Mouse (Mus musculus) G1E (cell line): Measurements from ENCODE around the gene Gimd1. TPM values are rescaled to one million over a fixed set of nuclear protein-coding genes. Genes with fewer than 3 reads are reported as not detected.

Experiments
- ATAC-seq: 2 replicates; pipeline ENCODE4 v1.8.0; 2016; ENCODE audit warnings: mild to moderate bottlenecking; ENCODE audit not compliant: insufficient number of reproducible peaks, poor library complexity, low FRiP score, severe bottlenecking; ENCODE audit errors: extremely low read depth
- DNase-seq: peaks from one replicate; pipeline ENCODE4 v3.0.0; 2012; ENCODE audit warnings: low spot score
- H3K27me3 ChIP-seq: 2 replicates; pipeline ENCODE4 v1.6.1; 2012; ENCODE audit warnings: mild to moderate bottlenecking, low read length, inconsistent platforms; ENCODE audit not compliant: insufficient read depth
- H3K36me3 ChIP-seq: replicated peaks from 2 replicates; pipeline ENCODE3; 2012; ENCODE audit warnings: mild to moderate bottlenecking, inconsistent platforms
- H3K4me1 ChIP-seq: 2 replicates; pipeline ENCODE4 v1.6.1; 2012; ENCODE audit warnings: low read depth, low read length, inconsistent platforms, mixed read lengths; ENCODE audit not compliant: insufficient read depth
- H3K4me3 ChIP-seq: 2 replicates; pipeline ENCODE4 v1.5.1; 2012; ENCODE audit warnings: low read depth, mild to moderate bottlenecking, inconsistent platforms, low read length, moderate library complexity, mixed read lengths
- H3K9me3 ChIP-seq: replicated peaks from 2 replicates; pipeline ENCODE4 v1.6.1; 2012; ENCODE audit warnings: inconsistent platforms
- CTCF ChIP-seq: IDR thresholded peaks from 2 replicates; pipeline ENCODE4 v1.5.1; 2012; ENCODE audit warnings: low read depth, low read length, inconsistent platforms, mixed read lengths
- GATA1 ChIP-seq: IDR thresholded peaks from 2 replicates; pipeline ENCODE4 v1.6.1; 2012; ENCODE audit warnings: borderline replicate concordance, low read length, inconsistent platforms, mixed read lengths
- GATA2 ChIP-seq: IDR thresholded peaks from 2 replicates; pipeline ENCODE4 v1.6.1; 2012; ENCODE audit warnings: low read depth, low read length, inconsistent platforms, borderline replicate concordance
- POLR2AphosphoS5 ChIP-seq: IDR thresholded peaks from 2 replicates; pipeline ENCODE4 v1.6.1; 2012; ENCODE audit warnings: low read depth, low read length, inconsistent platforms; ENCODE audit not compliant: insufficient replicate concordance
- TAL1 ChIP-seq: conservative IDR thresholded peaks from 2 replicates; pipeline ENCODE4 v1.6.1; 2012; ENCODE audit warnings: low read depth, low read length, inconsistent platforms, mixed read lengths
- polyA plus RNA-seq: library from polyadenylated mRNA; stranded (reverse); fragments of >175 nt; gene quantifications from 2 replicates; pipeline ENCODE4 v1.2.3, GENCODE M21; 2012
- total RNA-seq, 2 experiments: library from RNA; stranded (forward) in 1 of 2; stranded (reverse) in 1 of 2; fragments of 200-1000 nt in 1 of 2; fragments of >200 nt in 1 of 2; fragmentation: Nextera tagmentation in 1 of 2; gene quantifications; 2 replicates each; pipeline ENCODE4 v1.2.3; 2014 to 2017

Gene Gimd1
- total and polyA plus RNA-seq, 3 experiments, result 0.22 TPM; not detected in 2

DNA sequence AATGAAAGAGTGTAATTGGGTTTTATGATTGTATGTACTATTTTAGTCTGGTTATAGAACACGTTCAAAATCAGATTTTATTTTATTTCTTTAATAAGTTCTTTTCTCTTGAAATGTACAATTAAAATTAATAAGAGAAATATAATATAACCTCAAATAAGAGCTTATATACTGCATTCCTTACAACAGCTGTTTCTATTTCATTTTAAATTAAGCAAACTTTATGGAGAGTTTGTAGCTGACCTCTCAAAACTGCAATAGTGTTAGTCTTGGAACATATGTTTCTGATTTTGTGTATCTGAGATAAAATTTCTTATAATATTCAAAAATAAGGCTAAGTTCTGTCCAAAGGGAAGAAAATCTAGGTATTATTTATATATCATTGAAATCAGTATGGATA, 39.0 kb upstream of the Gimd1 start:
- Histone ChIP-seq H3K36me3 (no peaks in the 10 kb centered on the region), H3K4me1 (no peaks in the 10 kb centered on the region), H3K27me3 (no peaks in the 10 kb centered on the region), H3K9me3 (no peaks in the 10 kb centered on the region), H3K4me3 (no peak overlapping the region)
- TF ChIP-seq POLR2AphosphoS5 (no peak), GATA2 (no peak), CTCF (no peak), TAL1 (no peak), GATA1 (no peak)
- DNase-seq, result no peak
- no peak for ATAC-seq

GRCm38 (mm10) chr3:132628741-132629140, 879 bp upstream of the Gimd1 start:
- TF ChIP-seq POLR2AphosphoS5, result no peak
- no peak for DNase-seq

GRCm38 (mm10) chr3:132633261-132633660, 3.6 kb downstream of the Gimd1 start:
- Histone ChIP-seq H3K4me1 (no peaks in the 10 kb centered on the region), H3K27me3 (no peaks in the 10 kb centered on the region; the same call in 1 of the 2 replicates), H3K9me3 (no peaks in the 10 kb centered on the region), H3K4me3 (no peak overlapping the region), H3K36me3 (no peaks in the 10 kb centered on the region)
- no peak for TF ChIP-seq POLR2AphosphoS5
- TF ChIP-seq GATA1, result no peak
- no peak for TF ChIP-seq TAL1
- TF ChIP-seq GATA2, result no peak
- TF ChIP-seq CTCF, result no peak
- ATAC-seq, result no peak
- no peak for DNase-seq

More at GRCm38 (mm10) chr3:132628741-132629140, 879 bp upstream of the Gimd1 start:
- Histone ChIP-seq H3K4me1 (no peaks in the 10 kb centered on the region), H3K27me3 (no peaks in the 10 kb centered on the region), H3K4me3 (no peak overlapping the region), H3K36me3 (no peaks in the 10 kb centered on the region), H3K9me3 (no peaks in the 10 kb centered on the region)
- no peak for ATAC-seq

- ATAC-seq (no peak), DNase-seq (no peak)
- TF ChIP-seq POLR2AphosphoS5, result no peak
- TF ChIP-seq CTCF, result no peak
- no peak for TF ChIP-seq GATA1
- TF ChIP-seq TAL1, result no peak
- no peak for TF ChIP-seq GATA2
- Histone ChIP-seq H3K4me3 (no peak overlapping the region), H3K9me3 (no peaks in the 10 kb centered on the region), H3K4me1 (no peaks in the 10 kb centered on the region), H3K36me3 (no peaks in the 10 kb centered on the region), H3K27me3 (no peaks in the 10 kb centered on the region; the same call in 1 of the 2 replicates)
Observed at GRCm38 (mm10) chr3:132637080-132637479, 7.5 kb downstream of the Gimd1 start.

GRCm38 (mm10) chr3:132644071-132644470, 14.5 kb downstream of the Gimd1 start:
- Histone ChIP-seq H3K36me3 (no peaks in the 10 kb centered on the region), H3K9me3 (no peaks in the 10 kb centered on the region), H3K27me3 (no peaks in the 10 kb centered on the region), H3K4me1 (no peaks in the 10 kb centered on the region), H3K4me3 (no peak overlapping the region)
- ATAC-seq (no peak), DNase-seq (no peak)
- TF ChIP-seq CTCF (no peak), TAL1 (no peak), GATA1 (no peak), GATA2 (no peak), POLR2AphosphoS5 (no peak)

DNA sequence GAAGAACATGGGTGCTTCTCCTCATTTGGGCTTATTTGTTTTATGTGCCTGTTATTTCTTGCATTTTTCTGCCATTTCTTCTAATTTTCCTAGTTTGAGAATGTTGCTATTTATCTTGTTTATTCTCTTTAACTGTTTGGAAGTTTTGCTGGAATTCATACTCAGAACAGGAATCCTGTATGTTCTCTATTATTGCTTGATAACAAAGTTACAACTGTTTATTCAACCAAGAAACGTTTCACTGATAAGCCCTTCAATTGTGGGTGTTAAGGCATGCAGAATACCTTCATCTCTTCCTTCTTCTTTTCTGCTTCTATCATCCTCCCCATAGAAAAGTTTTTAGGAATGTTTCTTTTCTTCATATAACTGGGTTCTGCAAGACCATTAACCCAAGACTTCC, 17.2 kb downstream of the Gimd1 start:
- no peaks in the 10 kb centered on the region for H3K9me3 ChIP-seq
- H3K27me3 ChIP-seq, result no peaks in the 10 kb centered on the region
- TF ChIP-seq GATA2, result no peak
- no peak for TF ChIP-seq POLR2AphosphoS5
- TF ChIP-seq TAL1, result no peak
- no peak for TF ChIP-seq CTCF
- TF ChIP-seq GATA1, result no peak
- ATAC-seq, result no peak
- DNase-seq, result no peak
- H3K4me3 ChIP-seq, result no peak overlapping the region
- H3K4me1 ChIP-seq, result no peaks in the 10 kb centered on the region
- no peaks in the 10 kb centered on the region for H3K36me3 ChIP-seq

DNA sequence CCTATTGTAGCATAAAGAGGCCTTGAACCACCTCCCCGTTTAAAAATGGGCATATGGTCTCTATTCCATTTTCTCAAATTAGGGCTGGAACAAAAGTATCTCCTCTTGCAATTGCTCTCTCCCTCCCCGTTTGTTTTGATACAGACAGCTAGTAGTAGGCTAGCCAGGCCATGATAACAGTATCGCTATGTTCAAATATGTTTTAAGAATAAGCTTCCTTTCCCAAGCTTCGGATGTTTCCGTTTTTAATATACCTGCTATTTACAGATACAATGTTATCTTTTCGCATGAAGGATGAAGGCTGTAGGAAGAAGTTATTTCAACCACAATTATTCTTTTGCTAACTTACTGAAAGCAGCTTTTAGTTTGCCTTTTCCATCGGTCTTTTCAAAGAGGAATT, 19.7 kb downstream of the Gimd1 start:
- ATAC-seq (no peak), DNase-seq (no peak)
- Histone ChIP-seq H3K4me1 (no peaks in the 10 kb centered on the region), H3K36me3 (no peaks in the 10 kb centered on the region), H3K9me3 (no peaks in the 10 kb centered on the region), H3K27me3 (no peaks in the 10 kb centered on the region), H3K4me3 (no peak overlapping the region)
- TF ChIP-seq TAL1 (no peak), POLR2AphosphoS5 (no peak), CTCF (no peak), GATA2 (no peak), GATA1 (no peak)
